Mouse (Mus musculus) megakaryocyte, embryonic 14.5 days (primary cell): ENCODE results near the gene BC005561.

ENCODE experiments used
- FLI1 ChIP-seq: IDR thresholded peaks from 2 replicates; pipeline ENCODE4 v1.6.1; 2012; ENCODE audit warnings: low read length, inconsistent platforms, mixed read lengths
- GATA1 ChIP-seq: IDR thresholded peaks from 3 replicates; pipeline ENCODE4 v1.6.1; 2012; ENCODE audit warnings: mixed read lengths, low read length, inconsistent platforms, borderline replicate concordance

DNA sequence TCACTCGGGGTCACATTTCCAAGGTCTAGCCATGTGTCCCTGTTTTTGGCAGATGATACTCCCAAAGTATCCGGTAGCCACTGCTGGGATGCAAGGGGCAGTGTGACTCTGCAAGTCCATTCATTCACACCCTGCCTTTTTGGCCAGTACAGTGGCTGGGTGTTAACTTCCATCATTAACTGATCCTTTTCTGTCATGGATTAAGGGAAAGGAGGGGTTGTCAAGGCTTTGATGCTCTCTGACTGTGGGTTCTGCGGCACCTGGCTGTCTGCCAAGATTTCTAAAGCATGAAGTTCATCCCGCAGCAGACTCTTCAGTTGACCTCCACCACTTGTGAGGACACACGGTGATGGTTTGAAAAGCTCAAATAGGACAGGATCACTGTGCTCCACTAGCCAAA is 16.6 kb upstream of the BC005561 start:
- TF ChIP-seq GATA1 (no peak), FLI1 (no peak)
